ENCODE assay signal across 9 mouse cellular contexts in genomic region chr12:112952433-112952832, GRCm38 (mm10). TPM values are rescaled to one million over a fixed set of nuclear protein-coding genes. Genes with fewer than 3 reads are reported as not detected.
DNase-seq lines count a peak whose midpoint lies in the region; ATAC-seq and TF ChIP-seq lines count a peak whose summit lies in the region.
"Had no signal": no experiment of that assay in that cellular context is flagged by ENCODE, and none has a peak within 500 bp of the region (broad histone marks: within the 10 kb centered on the region; RNA-seq: fewer than 3 reads in every experiment).

No protein-coding gene starts in this region.

- no peak overlapping the region for H3K9ac ChIP-seq in forebrain, embryonic 12.5 days
- peak overlapping the region; percentile 28; the same call in 1 of the 2 replicates for H3K9ac ChIP-seq in heart, embryonic 16.5 days (ENCODE audit: low read length)
- no peak overlapping the region; the same call in 1 of the 2 replicates for H3K9ac ChIP-seq in liver, postnatal 0 days (replicated peaks)
- H3K9ac ChIP-seq: liver, embryonic 15.5 days had no signal

- H3K27ac ChIP-seq in forebrain, embryonic 10.5 days, result 0 out of 2 replicates have a peak overlapping the region, but pooled peaks have one; percentile 48
- H3K27ac ChIP-seq in forebrain, embryonic 12.5 days, result no peak overlapping the region
- peak overlapping the region; percentile 59 for H3K27ac ChIP-seq in heart, embryonic 16.5 days (ENCODE audit: low read length)
- no peak overlapping the region for H3K27ac ChIP-seq in liver, postnatal 0 days (ENCODE audit: low read depth)
- H3K27ac ChIP-seq: liver, embryonic 15.5 days had no signal

- H3K4me2 ChIP-seq in forebrain, embryonic 12.5 days, result no peak overlapping the region
- no peak overlapping the region for H3K4me2 ChIP-seq in heart, embryonic 16.5 days (ENCODE audit: low read depth, low read length)
- no peak overlapping the region for H3K4me2 ChIP-seq in liver, postnatal 0 days (ENCODE audit: low read depth, low read length)
- H3K4me2 ChIP-seq: liver, embryonic 15.5 days had no signal

- no peak for TF ChIP-seq CTCF in liver, postnatal 0 days (IDR thresholded peaks at IDR 0.05; ENCODE audit: low read depth)

- H3K4me1 ChIP-seq in forebrain, embryonic 10.5 days, result peaks cover 49% of the 10 kb centered on the region
- peaks cover 25% of the 10 kb centered on the region for H3K4me1 ChIP-seq in forebrain, embryonic 12.5 days
- H3K4me1 ChIP-seq in heart, embryonic 16.5 days (ENCODE audit: control insufficient read depth, insufficient read depth, low read length), result peaks cover 30% of the 10 kb centered on the region
- peaks cover 15% of the 10 kb centered on the region for H3K4me1 ChIP-seq in liver, postnatal 0 days (ENCODE audit: insufficient read depth)

- no peak for DNase-seq in forebrain, embryonic 10.5 days (ENCODE audit: extremely low spot score, low spot score)
- DNase-seq in adrenal gland, adult 8-10 months, result peak; percentile 88
- DNase-seq in liver, postnatal 0 days, result peak; percentile 47
- no peak for DNase-seq in retina, postnatal 1 day
- DNase-seq in layer of hippocampus, adult 11-12 months (ENCODE audit: low spot score), result no peak

- TF ChIP-seq EP300 in liver, postnatal 0 days (IDR thresholded peaks at IDR 0.05; ENCODE audit: low read depth), result no peak

- H3K9me3 ChIP-seq in forebrain, embryonic 10.5 days, result no peaks in the 10 kb centered on the region
- no peaks in the 10 kb centered on the region for H3K9me3 ChIP-seq in forebrain, embryonic 12.5 days
- H3K9me3 ChIP-seq in heart, embryonic 16.5 days (replicated peaks; ENCODE audit: control insufficient read depth, low read length), result no peaks in the 10 kb centered on the region
- no peaks in the 10 kb centered on the region for H3K9me3 ChIP-seq in liver, postnatal 0 days (ENCODE audit: low read length)
- H3K9me3 ChIP-seq: liver, embryonic 15.5 days had no signal

- peaks cover 11% of the 10 kb centered on the region for H3K36me3 ChIP-seq in forebrain, embryonic 10.5 days (replicated peaks)
- no peaks in the 10 kb centered on the region; the same call in none of the 2 replicates for H3K36me3 ChIP-seq in forebrain, embryonic 12.5 days (replicated peaks)
- no peaks in the 10 kb centered on the region for H3K36me3 ChIP-seq in heart, embryonic 16.5 days (ENCODE audit: control insufficient read depth, insufficient read depth)
- H3K36me3 ChIP-seq in liver, postnatal 0 days (replicated peaks; ENCODE audit: insufficient read depth, low read length), result 0 out of 2 replicates have a peak, but pooled peaks cover under 1% of the 10 kb centered on the region
- H3K36me3 ChIP-seq: liver, embryonic 15.5 days had no signal

- no peak for ATAC-seq in forebrain, embryonic 12.5 days (ENCODE audit: low FRiP score)
- peak; percentile 28 for ATAC-seq in heart, embryonic 16.5 days (replicated peaks; ENCODE audit: extremely low read depth, insufficient read depth, low FRiP score)
- ATAC-seq in liver, postnatal 0 days, result peak; percentile 16; the same call in 1 of the 2 replicates
- ATAC-seq in granulocyte monocyte progenitor cell, adult 5-6 weeks (replicated peaks; ENCODE audit: poor library complexity, severe bottlenecking), result no peak

- H3K27me3 ChIP-seq in forebrain, embryonic 10.5 days (ENCODE audit: poor library complexity, severe bottlenecking), result peaks cover 11% of the 10 kb centered on the region; the same call in 1 of the 2 replicates
- H3K27me3 ChIP-seq in forebrain, embryonic 12.5 days, result peaks cover 10% of the 10 kb centered on the region
- H3K27me3 ChIP-seq in heart, embryonic 16.5 days (ENCODE audit: control insufficient read depth, insufficient read depth, low read length), result no peaks in the 10 kb centered on the region
- H3K27me3 ChIP-seq in liver, postnatal 0 days (ENCODE audit: insufficient read depth, low read length), result peaks cover 30% of the 10 kb centered on the region

- 84% methylated on average over 8 of the region's 8 CpGs for WGBS in forebrain, embryonic 10.5 days
- WGBS in forebrain, embryonic 12.5 days, result 81% methylated on average over 8 of the region's 8 CpGs
- WGBS in heart, embryonic 16.5 days, result 30% methylated on average over 8 of the region's 8 CpGs
- 27% methylated on average over 8 of the region's 8 CpGs for WGBS in liver, postnatal 0 days (ENCODE audit: insufficient replicate concordance)

- H3K4me3 ChIP-seq in forebrain, embryonic 10.5 days, result no peak overlapping the region
- H3K4me3 ChIP-seq in forebrain, embryonic 12.5 days (replicated peaks), result no peak overlapping the region
- no peak overlapping the region for H3K4me3 ChIP-seq in heart, embryonic 16.5 days (ENCODE audit: low read length)
- no peak overlapping the region for H3K4me3 ChIP-seq in liver, postnatal 0 days (ENCODE audit: low read depth, low read length)
- H3K4me3 ChIP-seq: liver, embryonic 15.5 days had no signal

RNA-seq across cellular contexts. Expression of gene Nudt14, which starts 10.5 kb away (rescaled TPM):
- polyA plus RNA-seq in forebrain, embryonic 10.5 days (2016; fragmentation: Nextera tagmentation; extraction: Ambion mirVana), result 61.4 and 70.4 TPM in 2 replicates
- polyA plus RNA-seq in forebrain, embryonic 12.5 days (2016; fragmentation: Nextera tagmentation; extraction: Ambion mirVana), result 51.5 and 54.4 TPM in 2 replicates
- 10 to 100 TPM; 29.3 to 45.0 (median 36.1) TPM for total RNA-seq in adrenal gland, adult 8-10 months (2022)
- 36.0 and 43.3 TPM in 2 replicates for polyA plus RNA-seq in heart, embryonic 16.5 days (2015; fragmentation: Nextera tagmentation; extraction: Ambion mirVana)
- polyA plus RNA-seq in liver, postnatal 0 days (2015; fragmentation: Nextera tagmentation; extraction: Ambion mirVana), result 30.0 and 30.6 TPM in 2 replicates
- total RNA-seq in granulocyte monocyte progenitor cell, adult 5-6 weeks (2014; fragmentation: Nextera tagmentation), result 15.9 and 33.3 TPM in 2 replicates
- 16.6 and 25.4 TPM in 2 replicates for total RNA-seq in granulocyte monocyte progenitor cell, adult 5-6 weeks (2017)

RNA-seq across cellular contexts. Expression of gene Jag2, which starts 22.9 kb away (rescaled TPM):
- 2.3 and 3.8 TPM in 2 replicates for polyA plus RNA-seq in forebrain, embryonic 10.5 days (2016; fragmentation: Nextera tagmentation; extraction: Ambion mirVana)
- polyA plus RNA-seq in forebrain, embryonic 12.5 days (2016; fragmentation: Nextera tagmentation; extraction: Ambion mirVana), result 5.6 and 6.2 TPM in 2 replicates
- total RNA-seq in adrenal gland, adult 8-10 months (2022), result 10 to 100 TPM in 1 of 4 experiments, 1 to 10 TPM in 3; 3.7 to 10.1 (median 6.6) TPM
- 4.0 and 5.4 TPM in 2 replicates for polyA plus RNA-seq in heart, embryonic 16.5 days (2015; fragmentation: Nextera tagmentation; extraction: Ambion mirVana)
- polyA plus RNA-seq in liver, postnatal 0 days (2015; fragmentation: Nextera tagmentation; extraction: Ambion mirVana), result 0.14 and 0.22 TPM in 2 replicates
- 0.95 and 1.0 TPM in 2 replicates for total RNA-seq in granulocyte monocyte progenitor cell, adult 5-6 weeks (2014; fragmentation: Nextera tagmentation)
- total RNA-seq in granulocyte monocyte progenitor cell, adult 5-6 weeks (2017), result 0.22 and 1.4 TPM in 2 replicates

RNA-seq across cellular contexts. Expression of gene Btbd6, which starts 23.8 kb away (rescaled TPM):
- 22.4 and 24.2 TPM in 2 replicates for polyA plus RNA-seq in forebrain, embryonic 10.5 days (2016; fragmentation: Nextera tagmentation; extraction: Ambion mirVana)
- polyA plus RNA-seq in forebrain, embryonic 12.5 days (2016; fragmentation: Nextera tagmentation; extraction: Ambion mirVana), result 28.2 and 29.2 TPM in 2 replicates
- 10 to 100 TPM; 21.5 to 30.9 (median 24.2) TPM for total RNA-seq in adrenal gland, adult 8-10 months (2022)
- 26.0 and 26.1 TPM in 2 replicates for polyA plus RNA-seq in heart, embryonic 16.5 days (2015; fragmentation: Nextera tagmentation; extraction: Ambion mirVana)
- polyA plus RNA-seq in liver, postnatal 0 days (2015; fragmentation: Nextera tagmentation; extraction: Ambion mirVana), result 4.1 and 4.7 TPM in 2 replicates
- 2.4 and 10.5 TPM in 2 replicates for total RNA-seq in granulocyte monocyte progenitor cell, adult 5-6 weeks (2014; fragmentation: Nextera tagmentation)
- 3.3 and 6.8 TPM in 2 replicates for total RNA-seq in granulocyte monocyte progenitor cell, adult 5-6 weeks (2017)

RNA-seq across cellular contexts. Expression of gene Brf1, which starts 48.1 kb away (rescaled TPM):
- 50.8 and 58.1 TPM in 2 replicates for polyA plus RNA-seq in forebrain, embryonic 10.5 days (2016; fragmentation: Nextera tagmentation; extraction: Ambion mirVana)
- polyA plus RNA-seq in forebrain, embryonic 12.5 days (2016; fragmentation: Nextera tagmentation; extraction: Ambion mirVana), result 70.2 and 74.2 TPM in 2 replicates
- total RNA-seq in adrenal gland, adult 8-10 months (2022), result 10 to 100 TPM; 49.6 to 86.9 (median 68.3) TPM
- 38.3 and 42.6 TPM in 2 replicates for polyA plus RNA-seq in heart, embryonic 16.5 days (2015; fragmentation: Nextera tagmentation; extraction: Ambion mirVana)
- 17.0 and 18.4 TPM in 2 replicates for polyA plus RNA-seq in liver, postnatal 0 days (2015; fragmentation: Nextera tagmentation; extraction: Ambion mirVana)
- 38.7 and 42.6 TPM in 2 replicates for total RNA-seq in granulocyte monocyte progenitor cell, adult 5-6 weeks (2014; fragmentation: Nextera tagmentation)
- 28.1 and 41.3 TPM in 2 replicates for total RNA-seq in granulocyte monocyte progenitor cell, adult 5-6 weeks (2017)

Comparison
In these comparisons a context has a peak if more than half of its experiments do, and no peak if none do; other contexts are left out.
1. H3K27ac ChIP-seq: peak in forebrain, embryonic 10.5 days (single experiment) and heart, embryonic 16.5 days (single experiment); none in forebrain, embryonic 12.5 days (single experiment) and liver, postnatal 0 days (single experiment).
2. DNase-seq: peak in adrenal gland, adult 8-10 months (single experiment) and liver, postnatal 0 days (single experiment); none in forebrain, embryonic 10.5 days (single experiment), retina, postnatal 1 day (single experiment) and layer of hippocampus, adult 11-12 months (single experiment).
3. ATAC-seq: peak in heart, embryonic 16.5 days (single experiment) and liver, postnatal 0 days (single experiment); none in forebrain, embryonic 12.5 days (single experiment) and granulocyte monocyte progenitor cell, adult 5-6 weeks (single experiment).